8 mouse cellular contexts compared by ENCODE assay signal in genomic region chr6:114345156-114345555, GRCm38 (mm10). TPM values are rescaled to one million over a fixed set of nuclear protein-coding genes. Genes with fewer than 3 reads are reported as not detected.
A peak's percentile ranks its signal among the peaks of the same experiment; 100 is the strongest.
DNase-seq lines count a peak whose midpoint lies in the region; ATAC-seq and TF ChIP-seq lines count a peak whose summit lies in the region.

No protein-coding gene starts in this region.

- ATAC-seq in forebrain, embryonic 13.5 days = no peak
- peak; percentile 73 for ATAC-seq in megakaryocyte-erythroid progenitor cell, adult 5-6 weeks (replicated peaks; ENCODE audit: low FRiP score, low TSS enrichment, poor library complexity, severe bottlenecking)
- ATAC-seq in stomach, postnatal 0 days (ENCODE audit: low FRiP score, low TSS enrichment) = no peak

- H3K9me3 ChIP-seq in forebrain, embryonic 10.5 days = no peaks in the 10 kb centered on the region
- H3K9me3 ChIP-seq in forebrain, embryonic 13.5 days (replicated peaks) = no peaks in the 10 kb centered on the region
- peaks cover 23% of the 10 kb centered on the region for H3K9me3 ChIP-seq in E14TG2a.4 (ENCODE audit: low read length)
- H3K9me3 ChIP-seq in stomach, postnatal 0 days (ENCODE audit: control insufficient read depth, low read length) = no peaks in the 10 kb centered on the region

- H3K27me3 ChIP-seq in forebrain, embryonic 10.5 days (ENCODE audit: poor library complexity, severe bottlenecking) = peaks cover 25% of the 10 kb centered on the region
- peaks cover 9% of the 10 kb centered on the region; the same call in 1 of the 2 replicates for H3K27me3 ChIP-seq in forebrain, embryonic 13.5 days
- H3K27me3 ChIP-seq in E14TG2a.4 (ENCODE audit: insufficient read depth, low read length) = peaks cover 22% of the 10 kb centered on the region
- H3K27me3 ChIP-seq in stomach, postnatal 0 days (ENCODE audit: control insufficient read depth, insufficient read depth, low read length) = no peaks in the 10 kb centered on the region

- 42% methylated on average over 4 of the region's 4 CpGs for WGBS in forebrain, embryonic 10.5 days
- WGBS in forebrain, embryonic 13.5 days = 42% methylated on average over 4 of the region's 4 CpGs
- 35% methylated on average over 4 of the region's 4 CpGs for WGBS in stomach, postnatal 0 days

- peak; percentile 29 for TF ChIP-seq CTCF in E14TG2a.4 (conservative IDR thresholded peaks at IDR 0.05; ENCODE audit: low read length)
- peak; percentile 91 for TF ChIP-seq CTCF in layer of hippocampus, adult 2 months (conservative IDR thresholded peaks at IDR 0.05)
- peak; percentile 87 for TF ChIP-seq CTCF in stomach, postnatal 0 days (IDR thresholded peaks at IDR 0.05; ENCODE audit: low read depth)

- peaks cover 14% of the 10 kb centered on the region for H3K4me1 ChIP-seq in forebrain, embryonic 10.5 days
- peaks cover 8% of the 10 kb centered on the region for H3K4me1 ChIP-seq in forebrain, embryonic 13.5 days
- H3K4me1 ChIP-seq in E14TG2a.4 (replicated peaks; ENCODE audit: low read depth, low read length) = 0 out of 2 replicates have a peak, but pooled peaks cover 6% of the 10 kb centered on the region
- H3K4me1 ChIP-seq in stomach, postnatal 0 days (replicated peaks; ENCODE audit: control insufficient read depth, insufficient read depth) = no peaks in the 10 kb centered on the region

- no peak overlapping the region for H3K9ac ChIP-seq in forebrain, embryonic 13.5 days
- no peak overlapping the region for H3K9ac ChIP-seq in stomach, postnatal 0 days (ENCODE audit: low read length)

- H3K4me2 ChIP-seq in forebrain, embryonic 13.5 days = no peak overlapping the region
- H3K4me2 ChIP-seq in stomach, postnatal 0 days (replicated peaks; ENCODE audit: low read depth) = no peak overlapping the region

- no peaks in the 10 kb centered on the region for H3K36me3 ChIP-seq in forebrain, embryonic 10.5 days (replicated peaks)
- no peaks in the 10 kb centered on the region for H3K36me3 ChIP-seq in forebrain, embryonic 13.5 days (ENCODE audit: poor library complexity, severe bottlenecking)
- no peaks in the 10 kb centered on the region for H3K36me3 ChIP-seq in E14TG2a.4 (ENCODE audit: insufficient read depth, low read length)
- H3K36me3 ChIP-seq in stomach, postnatal 0 days (ENCODE audit: control insufficient read depth, insufficient read depth, low read length) = no peaks in the 10 kb centered on the region

- H3K27ac ChIP-seq in forebrain, embryonic 10.5 days = no peak overlapping the region
- no peak overlapping the region for H3K27ac ChIP-seq in forebrain, embryonic 13.5 days
- no peak overlapping the region for H3K27ac ChIP-seq in layer of hippocampus, adult 2 months
- no peak overlapping the region for H3K27ac ChIP-seq in stomach, postnatal 0 days (replicated peaks)

- no peak for TF ChIP-seq EP300 in stomach, postnatal 0 days (optimal IDR thresholded peaks at IDR 0.05)

- H3K4me3 ChIP-seq in forebrain, embryonic 10.5 days = no peak overlapping the region
- H3K4me3 ChIP-seq in forebrain, embryonic 13.5 days = no peak overlapping the region
- H3K4me3 ChIP-seq in E14TG2a.4 (replicated peaks; ENCODE audit: low read length) = no peak overlapping the region
- no peak overlapping the region for H3K4me3 ChIP-seq in layer of hippocampus, adult 2 months
- H3K4me3 ChIP-seq in stomach, postnatal 0 days (ENCODE audit: low read depth, low read length) = no peak overlapping the region

- DNase-seq in forebrain, embryonic 10.5 days (ENCODE audit: extremely low spot score, low spot score) = peak; percentile 37
- peak; percentile 36 for DNase-seq in cerebellum, adult 8-10 months
- peak; percentile 17 to 35 for DNase-seq in heart, adult 9 months (ENCODE audit: low spot score in 2 of 2)
- DNase-seq in layer of hippocampus, adult 2 months (ENCODE audit: low spot score in 2 of 2) = peak; percentile 39 to 70
- DNase-seq in stomach, postnatal 0 days (ENCODE audit: low spot score) = peak; percentile 59

RNA-seq across cellular contexts. Expression of gene Hrh1, which starts 52.6 kb away (rescaled TPM):
- 0.17 and 0.21 TPM in 2 replicates for polyA plus RNA-seq in forebrain, embryonic 10.5 days (2016; fragmentation: Nextera tagmentation; extraction: Ambion mirVana)
- 0.41 and 0.55 TPM in 2 replicates for polyA plus RNA-seq in forebrain, embryonic 13.5 days (2015; fragmentation: Nextera tagmentation; extraction: Ambion mirVana)
- 1 to 10 TPM; 4.2 to 5.3 TPM for total RNA-seq in layer of hippocampus, adult 2 months (2021)
- not detected in 2 replicates for total RNA-seq in megakaryocyte-erythroid progenitor cell, adult 5-6 weeks (2014; fragmentation: Nextera tagmentation)
- not detected in 2 replicates for total RNA-seq in megakaryocyte-erythroid progenitor cell, adult 5-6 weeks (2017)
- 0.06 TPM in 2 replicates for polyA plus RNA-seq in stomach, postnatal 0 days (2015; fragmentation: Nextera tagmentation; extraction: Ambion mirVana)

Comparison
In these comparisons a context has a peak if more than half of its experiments do, and no peak if none do; other contexts are left out.
1. CTCF ChIP-seq: peak in every context shown above with its lines; median percentile 91 in layer of hippocampus, adult 2 months; 87 in stomach, postnatal 0 days; 29 in E14TG2a.4.